Mouse (Mus musculus): Measurements from ENCODE around the gene Tmem129.

DNA sequence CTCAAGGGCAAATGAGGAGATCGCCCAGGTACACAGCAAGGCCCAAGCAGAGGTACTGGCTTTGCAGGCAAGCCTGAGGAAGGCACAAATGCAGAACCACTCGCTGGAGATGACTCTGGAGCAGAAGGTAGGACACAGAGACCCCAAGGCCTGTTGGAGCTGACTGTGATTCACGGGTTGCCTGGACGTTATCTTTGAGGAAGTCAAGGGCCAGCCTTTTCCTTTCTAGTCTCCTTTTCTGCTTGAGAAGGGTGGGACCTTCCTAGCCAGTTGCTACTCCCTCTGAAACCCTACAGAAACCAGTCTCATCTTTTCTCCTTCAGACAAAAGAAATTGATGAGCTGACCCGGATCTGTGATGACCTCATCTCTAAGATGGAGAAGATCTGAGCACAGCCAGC lies 13.4 kb upstream of the Tmem129 start:
- TF ChIP-seq POLR2A (IDR thresholded peaks at IDR 0.05; ENCODE audit: insufficient read depth, low read depth, low read length) (no peak), CTCF (IDR thresholded peaks at IDR 0.05; ENCODE audit: insufficient read depth, low read depth, low read length) (no peak)

Data from olfactory bulb, adult 2 months (tissue).